In the genomic region with DNA sequence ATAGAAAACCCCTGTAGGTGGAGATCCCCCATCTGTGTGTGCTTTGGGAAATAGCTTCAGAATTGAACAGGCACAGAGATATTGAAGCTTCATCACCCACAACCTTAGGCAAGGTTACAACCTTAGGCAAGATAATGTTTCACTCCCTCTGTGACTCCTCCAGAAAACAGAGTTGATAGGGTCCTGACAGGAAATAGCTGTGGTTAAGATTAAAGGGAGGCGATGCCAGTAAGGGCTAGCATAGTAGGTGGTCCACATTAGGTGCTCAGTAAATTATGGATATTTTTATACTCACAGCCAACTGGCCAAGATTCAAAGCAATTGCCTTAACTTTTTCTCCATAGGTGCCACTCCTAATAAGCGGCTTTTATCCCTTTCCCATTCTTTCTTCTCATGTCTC, we compare ENCODE assay signal across 27 mouse cellular contexts.
DNase-seq lines count a peak whose midpoint lies in the region; ATAC-seq and TF ChIP-seq lines count a peak whose summit lies in the region.
"Had no signal": no experiment of that assay in that cellular context is flagged by ENCODE, and none has a peak within 500 bp of the region (broad histone marks: within the 10 kb centered on the region; RNA-seq: fewer than 3 reads in every experiment).

No protein-coding gene starts in this region.

- H3K9ac ChIP-seq in kidney, embryonic 15.5 days: no peak overlapping the region
- H3K9ac ChIP-seq in MEL (ENCODE audit: control insufficient read depth, low read depth, low read length, poor library complexity, severe bottlenecking): no peak overlapping the region; the same call in 1 of the 2 replicates
- no peak overlapping the region for H3K9ac ChIP-seq in forebrain, embryonic 11.5 days (ENCODE audit: low read length)
- H3K9ac ChIP-seq: embryonic facial prominence, embryonic 13.5 days; forebrain, embryonic 13.5 days; heart, embryonic 13.5 days; hindbrain, embryonic 12.5 days; hindbrain, embryonic 15.5 days had no signal

- DNase-seq in kidney, adult 8-10 months: no peak
- peak; percentile 55 for DNase-seq in MEL (ENCODE audit: low read depth, low spot score)
- no peak for DNase-seq in forebrain, embryonic 11.5 days (ENCODE audit: low spot score)
- DNase-seq in heart, postnatal 10 days: no peak
- DNase-seq: adrenal gland, adult 8-10 months; adrenal gland, postnatal 36 days; B cell, adult 2 months; cerebellum, adult 18-20 months; cerebellum, adult 9-10 months; cerebellum, postnatal 14 days; gastrocnemius, postnatal 10 days; gastrocnemius, postnatal 36 days; heart, adult 2 months had no signal

- H3K27ac ChIP-seq in kidney, embryonic 15.5 days: no peak overlapping the region
- H3K27ac ChIP-seq in MEL (ENCODE audit: control insufficient read depth, low read depth, low read length): 0 out of 2 replicates have a peak overlapping the region, but pooled peaks have one; percentile 5
- H3K27ac ChIP-seq in forebrain, embryonic 11.5 days (ENCODE audit: low read depth, low read length): no peak overlapping the region
- H3K27ac ChIP-seq: embryonic facial prominence, embryonic 10.5 days; embryonic facial prominence, embryonic 13.5 days; forebrain, embryonic 13.5 days; heart, adult 2 months; heart, embryonic 10.5 days; heart, embryonic 13.5 days; hindbrain, embryonic 12.5 days; hindbrain, embryonic 15.5 days had no signal

- no peak overlapping the region for H3K4me3 ChIP-seq in kidney, embryonic 15.5 days (replicated peaks)
- no peak overlapping the region for H3K4me3 ChIP-seq in MEL (ENCODE audit: control insufficient read depth in 1 of 2, insufficient read depth in 1 of 2, low read depth in 2 of 2, low read length in 2 of 2)
- H3K4me3 ChIP-seq in forebrain, embryonic 11.5 days (ENCODE audit: low read depth, low read length): no peak overlapping the region
- H3K4me3 ChIP-seq: embryonic facial prominence, embryonic 10.5 days; embryonic facial prominence, embryonic 13.5 days; erythroblast, embryonic 14.5 days; forebrain, embryonic 13.5 days; heart, adult 2 months; heart, embryonic 10.5 days; heart, embryonic 13.5 days; hindbrain, embryonic 12.5 days; hindbrain, embryonic 15.5 days had no signal

- intact Hi-C loops in heart, postnatal 10 days (cut with DNase I): no loop called here

- no peaks in the 10 kb centered on the region for H3K36me3 ChIP-seq in kidney, embryonic 15.5 days
- H3K36me3 ChIP-seq in MEL (ENCODE audit: control insufficient read depth in 1 of 2, insufficient read depth in 2 of 2, low read length in 2 of 2): peaks cover 0 to 6% of the 10 kb centered on the region in 2 experiments; a peak in 2 of 4 replicates
- no peaks in the 10 kb centered on the region for H3K36me3 ChIP-seq in forebrain, embryonic 11.5 days (ENCODE audit: control insufficient read depth, insufficient read depth, low read length)
- H3K36me3 ChIP-seq: embryonic facial prominence, embryonic 10.5 days; embryonic facial prominence, embryonic 13.5 days; G1E; heart, embryonic 10.5 days; heart, embryonic 13.5 days; hindbrain, embryonic 12.5 days; hindbrain, embryonic 15.5 days had no signal

- no peak for TF ChIP-seq CTCF in MEL (IDR thresholded peaks at IDR 0.05 in 2 of 3, conservative IDR thresholded peaks at IDR 0.05 in 1 of 3; ENCODE audit: control insufficient read depth in 1 of 3, insufficient read depth in 1 of 3, low read depth in 2 of 3, low read length in 3 of 3, poor library complexity in 1 of 3, severe bottlenecking in 1 of 3)

- TF ChIP-seq POLR2A in MEL (IDR thresholded peaks at IDR 0.05; ENCODE audit: control insufficient read depth in 1 of 2, insufficient read depth in 1 of 2, low read depth in 1 of 2, low read length in 2 of 2, poor library complexity in 1 of 2): no peak

- 36% methylated on average over 2 of the region's 2 CpGs for WGBS in kidney, embryonic 15.5 days
- WGBS in forebrain, embryonic 11.5 days: 72% methylated on average over 2 of the region's 2 CpGs

- H3K9me3 ChIP-seq in kidney, embryonic 15.5 days (replicated peaks): no peaks in the 10 kb centered on the region
- no peaks in the 10 kb centered on the region for H3K9me3 ChIP-seq in MEL (replicated peaks; ENCODE audit: insufficient read depth, low read length)
- H3K9me3 ChIP-seq in forebrain, embryonic 11.5 days (ENCODE audit: control insufficient read depth, low read length): no peaks in the 10 kb centered on the region
- H3K9me3 ChIP-seq: embryonic facial prominence, embryonic 10.5 days; embryonic facial prominence, embryonic 13.5 days; forebrain, embryonic 13.5 days; G1E; heart, embryonic 10.5 days; heart, embryonic 13.5 days; hindbrain, embryonic 12.5 days; hindbrain, embryonic 15.5 days had no signal

- peaks cover 12% of the 10 kb centered on the region; the same call in 1 of the 2 replicates for H3K4me1 ChIP-seq in kidney, embryonic 15.5 days
- peaks cover 4% of the 10 kb centered on the region in 2 experiments; a peak in 3 of 4 replicates for H3K4me1 ChIP-seq in MEL (ENCODE audit: control insufficient read depth in 1 of 2, insufficient read depth in 2 of 2, low read length in 2 of 2)
- H3K4me1 ChIP-seq in forebrain, embryonic 11.5 days (replicated peaks; ENCODE audit: control insufficient read depth, insufficient read depth, low read length): no peaks in the 10 kb centered on the region
- H3K4me1 ChIP-seq: embryonic facial prominence, embryonic 10.5 days; embryonic facial prominence, embryonic 13.5 days; forebrain, embryonic 13.5 days; heart, embryonic 10.5 days; heart, embryonic 13.5 days; hindbrain, embryonic 12.5 days had no signal

- ATAC-seq in kidney, embryonic 15.5 days (replicated peaks; ENCODE audit: low FRiP score): 0 out of 2 replicates have a peak, but pooled peaks have one; percentile 12
- ATAC-seq in common myeloid progenitor, adult 5-6 weeks (replicated peaks; ENCODE audit: low read depth, poor library complexity, severe bottlenecking): 0 out of 2 replicates have a peak, but pooled peaks have one; percentile 31
- ATAC-seq in megakaryocyte-erythroid progenitor cell, adult 5-6 weeks (replicated peaks; ENCODE audit: low FRiP score, low TSS enrichment, poor library complexity, severe bottlenecking): peak; percentile 35; the same call in 1 of the 2 replicates
- ATAC-seq in forebrain, embryonic 11.5 days (replicated peaks; ENCODE audit: low FRiP score): no peak
- ATAC-seq: activated CD4-positive, CD25-positive, alpha-beta regulatory T cell, adult 4 months had no signal

- H3K79me2 ChIP-seq in MEL (ENCODE audit: control insufficient read depth, insufficient read depth, low read length, poor library complexity): no peaks in the 10 kb centered on the region

- H3K4me2 ChIP-seq in kidney, embryonic 15.5 days: no peak overlapping the region
- H3K4me2 ChIP-seq in forebrain, embryonic 11.5 days (ENCODE audit: low read depth, low read length, severe bottlenecking): no peak overlapping the region
- H3K4me2 ChIP-seq: embryonic facial prominence, embryonic 13.5 days; forebrain, embryonic 13.5 days; heart, embryonic 13.5 days; hindbrain, embryonic 12.5 days; hindbrain, embryonic 15.5 days had no signal

- peak; percentile 85 for TF ChIP-seq EP300 in MEL (IDR thresholded peaks at IDR 0.05; ENCODE audit: low read depth in 1 of 2, low read length in 2 of 2)

- no peak for TF ChIP-seq RAD21 in MEL (IDR thresholded peaks at IDR 0.05; ENCODE audit: low read depth, low read length)

- no peaks in the 10 kb centered on the region for H3K27me3 ChIP-seq in kidney, embryonic 15.5 days
- H3K27me3 ChIP-seq in MEL (ENCODE audit: control insufficient read depth in 1 of 2, insufficient read depth in 2 of 2, low read length in 2 of 2): no peaks in the 10 kb centered on the region
- no peaks in the 10 kb centered on the region for H3K27me3 ChIP-seq in forebrain, embryonic 11.5 days (ENCODE audit: control insufficient read depth, insufficient read depth, low read length)
- H3K27me3 ChIP-seq: CH12.LX; embryonic facial prominence, embryonic 13.5 days; forebrain, embryonic 13.5 days; heart, embryonic 13.5 days; hindbrain, embryonic 12.5 days; hindbrain, embryonic 15.5 days had no signal

TF ChIP-seq in MEL, 35 proteins besides CTCF, POLR2A, EP300 and RAD21:
- TF ChIP-seq MXI1 (IDR thresholded peaks at IDR 0.05; ENCODE audit: low read depth, low read length) (no peak), UBTF (IDR thresholded peaks at IDR 0.05; ENCODE audit: borderline replicate concordance, insufficient read depth, low read depth, low read length) (no peak), RCOR1 (IDR thresholded peaks at IDR 0.05; ENCODE audit: low read depth, low read length) (peak; percentile 79), ETS1 (IDR thresholded peaks at IDR 0.05; ENCODE audit: low read depth, low read length) (peak; percentile 26; the same call in 1 of the 2 replicates), ZMIZ1 (IDR thresholded peaks at IDR 0.05; ENCODE audit: low read depth, low read length) (no peak), CHD1 (IDR thresholded peaks at IDR 0.05; ENCODE audit: low read depth, low read length) (no peak), GABPA (IDR thresholded peaks at IDR 0.05; ENCODE audit: low read depth, low read length) (no peak), HCFC1 (IDR thresholded peaks at IDR 0.05; ENCODE audit: low read depth, low read length) (no peak), MAX (IDR thresholded peaks at IDR 0.05; ENCODE audit: low read length) (no peak), TBP (IDR thresholded peaks at IDR 0.05; ENCODE audit: low read depth, low read length) (no peak), NELFE (IDR thresholded peaks at IDR 0.05; ENCODE audit: low read depth, low read length) (no peak), POLR2AphosphoS5 (IDR thresholded peaks at IDR 0.05; ENCODE audit: borderline replicate concordance, low read depth, low read length) (no peak), TCF12 (IDR thresholded peaks at IDR 0.05; ENCODE audit: low read depth, low read length) (peak; percentile 70), E2F4 (IDR thresholded peaks at IDR 0.05; ENCODE audit: borderline replicate concordance, low read depth, low read length) (no peak), GATA1 (IDR thresholded peaks at IDR 0.05; ENCODE audit: low read depth, low read length) (peak; percentile 77), ZNF384 (IDR thresholded peaks at IDR 0.05; ENCODE audit: low read depth, low read length) (no peak), BHLHE40 (IDR thresholded peaks at IDR 0.05; ENCODE audit: borderline replicate concordance, low read depth, low read length) (no peak), NRF1 (IDR thresholded peaks at IDR 0.05; ENCODE audit: insufficient read depth, low read depth, low read length, poor library complexity, severe bottlenecking) (no peak), USF2 (IDR thresholded peaks at IDR 0.05; ENCODE audit: borderline replicate concordance in 1 of 2, insufficient read depth in 1 of 2, low read depth in 1 of 2, low read length in 2 of 2) (no peak), ZKSCAN1 (IDR thresholded peaks at IDR 0.05; ENCODE audit: low read depth, low read length) (peak; percentile 70; the same call in 1 of the 2 replicates), SIN3A (IDR thresholded peaks at IDR 0.05; ENCODE audit: low read length) (no peak)
